Mouse (Mus musculus): ENCODE data around the gene Tmem201. TPM values are rescaled to one million over a fixed set of nuclear protein-coding genes. Genes with fewer than 3 reads are reported as not detected.

The Tmem201 gene
- polyA plus RNA-seq, 1 experiment from 2014 or later, result 25.5 TPM

GRCm38 (mm10) chr4:149721163-149721562, 16.7 kb downstream of the Tmem201 start:
- 63% methylated on average over 8 of the region's 8 CpGs for WGBS (ENCODE audit: insufficient replicate concordance)
- Histone ChIP-seq H3K36me3 (ENCODE audit: control insufficient read depth, insufficient read depth, low read length) (peaks cover 41% of the 10 kb centered on the region), H3K27me3 (ENCODE audit: control insufficient read depth, insufficient read depth, low read length) (no peaks in the 10 kb centered on the region), H3K4me3 (ENCODE audit: low read depth, low read length) (no peak overlapping the region), H3K27ac (ENCODE audit: low read depth, low read length) (no peak overlapping the region), H3K9ac (ENCODE audit: low read depth, low read length) (no peak overlapping the region), H3K9me3 (replicated peaks; ENCODE audit: control insufficient read depth, low read length) (no peaks in the 10 kb centered on the region), H3K4me1 (ENCODE audit: control insufficient read depth, insufficient read depth, low read length) (no peaks in the 10 kb centered on the region), H3K4me2 (no peak overlapping the region)
- no peak for ATAC-seq (replicated peaks; ENCODE audit: insufficient number of reproducible peaks, low FRiP score, low TSS enrichment)

GRCm38 (mm10) chr4:149719686-149720085, 18.2 kb downstream of the Tmem201 start:
- Histone ChIP-seq H3K9me3 (replicated peaks; ENCODE audit: control insufficient read depth, low read length) (no peaks in the 10 kb centered on the region), H3K27me3 (ENCODE audit: control insufficient read depth, insufficient read depth, low read length) (no peaks in the 10 kb centered on the region), H3K4me3 (ENCODE audit: low read depth, low read length) (no peak overlapping the region), H3K4me1 (ENCODE audit: control insufficient read depth, insufficient read depth, low read length) (no peaks in the 10 kb centered on the region), H3K27ac (ENCODE audit: low read depth, low read length) (no peak overlapping the region), H3K36me3 (ENCODE audit: control insufficient read depth, insufficient read depth, low read length) (peaks cover 44% of the 10 kb centered on the region), H3K9ac (ENCODE audit: low read depth, low read length) (no peak overlapping the region), H3K4me2 (no peak overlapping the region)
- no peak for ATAC-seq (replicated peaks; ENCODE audit: insufficient number of reproducible peaks, low FRiP score, low TSS enrichment)
- WGBS (ENCODE audit: insufficient replicate concordance), result 86% methylated on average over 6 of the region's 6 CpGs

- Histone ChIP-seq H3K27ac (ENCODE audit: low read depth, low read length) (no peak overlapping the region), H3K27me3 (ENCODE audit: control insufficient read depth, insufficient read depth, low read length) (no peaks in the 10 kb centered on the region), H3K4me1 (ENCODE audit: control insufficient read depth, insufficient read depth, low read length) (peaks cover 3% of the 10 kb centered on the region; the same call in 1 of the 2 replicates), H3K9ac (ENCODE audit: low read depth, low read length) (no peak overlapping the region), H3K4me3 (ENCODE audit: low read depth, low read length) (no peak overlapping the region), H3K9me3 (replicated peaks; ENCODE audit: control insufficient read depth, low read length) (no peaks in the 10 kb centered on the region), H3K36me3 (ENCODE audit: control insufficient read depth, insufficient read depth, low read length) (peaks cover 34% of the 10 kb centered on the region), H3K4me2 (no peak overlapping the region)
- ATAC-seq (replicated peaks; ENCODE audit: insufficient number of reproducible peaks, low FRiP score, low TSS enrichment), result no peak
- WGBS (ENCODE audit: insufficient replicate concordance), result 73% methylated on average over 3 of the region's 3 CpGs
These were observed 23.3 kb downstream of the Tmem201 start for GRCm38 (mm10) chr4:149714542-149714941.

GRCm38 (mm10) chr4:149711955-149712354, 25.9 kb downstream of the Tmem201 start:
- H3K9ac ChIP-seq (ENCODE audit: low read depth, low read length), result no peak overlapping the region
- peaks cover 14% of the 10 kb centered on the region for H3K36me3 ChIP-seq (ENCODE audit: control insufficient read depth, insufficient read depth, low read length)
- H3K27ac ChIP-seq (ENCODE audit: low read depth, low read length), result no peak overlapping the region
- WGBS (ENCODE audit: insufficient replicate concordance), result 26% methylated on average over 7 of the region's 7 CpGs
- H3K4me3 ChIP-seq (ENCODE audit: low read depth, low read length), result no peak overlapping the region
- 0 out of 2 replicates have a peak overlapping the region, but pooled peaks have one; percentile 9 for H3K4me2 ChIP-seq
- H3K9me3 ChIP-seq (replicated peaks; ENCODE audit: control insufficient read depth, low read length), result no peaks in the 10 kb centered on the region
- H3K4me1 ChIP-seq (ENCODE audit: control insufficient read depth, insufficient read depth, low read length), result peaks cover 3% of the 10 kb centered on the region; the same call in 1 of the 2 replicates
- no peak for ATAC-seq (replicated peaks; ENCODE audit: insufficient number of reproducible peaks, low FRiP score, low TSS enrichment)
- no peaks in the 10 kb centered on the region for H3K27me3 ChIP-seq (ENCODE audit: control insufficient read depth, insufficient read depth, low read length)

- WGBS (ENCODE audit: insufficient replicate concordance), result 91% methylated on average over 5 of the region's 5 CpGs
These were observed 26.4 kb downstream of the Tmem201 start for GRCm38 (mm10) chr4:149711485-149711884.

GRCm38 (mm10) chr4:149710510-149710909, 27.3 kb downstream of the Tmem201 start:
- ATAC-seq (replicated peaks; ENCODE audit: insufficient number of reproducible peaks, low FRiP score, low TSS enrichment), result 0 out of 2 replicates have a peak, but pooled peaks have one; percentile 49
- H3K27me3 ChIP-seq (ENCODE audit: control insufficient read depth, insufficient read depth, low read length), result no peaks in the 10 kb centered on the region
- peaks cover 3% of the 10 kb centered on the region; the same call in 1 of the 2 replicates for H3K36me3 ChIP-seq (ENCODE audit: control insufficient read depth, insufficient read depth, low read length)
- no peak overlapping the region for H3K27ac ChIP-seq (ENCODE audit: low read depth, low read length)
- WGBS (ENCODE audit: insufficient replicate concordance), result 21% methylated on average over 5 of the region's 5 CpGs
- H3K4me1 ChIP-seq (ENCODE audit: control insufficient read depth, insufficient read depth, low read length), result peaks cover 3% of the 10 kb centered on the region; the same call in 1 of the 2 replicates
- H3K9me3 ChIP-seq (replicated peaks; ENCODE audit: control insufficient read depth, low read length), result no peaks in the 10 kb centered on the region
- H3K4me2 ChIP-seq, result no peak overlapping the region
- H3K9ac ChIP-seq (ENCODE audit: low read depth, low read length), result no peak overlapping the region
- no peak overlapping the region for H3K4me3 ChIP-seq (ENCODE audit: low read depth, low read length)

More at GRCm38 (mm10) chr4:149711485-149711884, 26.4 kb downstream of the Tmem201 start:
- ATAC-seq (replicated peaks; ENCODE audit: insufficient number of reproducible peaks, low FRiP score, low TSS enrichment), result no peak
- peaks cover 10% of the 10 kb centered on the region for H3K36me3 ChIP-seq (ENCODE audit: control insufficient read depth, insufficient read depth, low read length)
- no peak overlapping the region for H3K27ac ChIP-seq (ENCODE audit: low read depth, low read length)
- H3K27me3 ChIP-seq (ENCODE audit: control insufficient read depth, insufficient read depth, low read length), result no peaks in the 10 kb centered on the region
- 0 out of 2 replicates have a peak overlapping the region, but pooled peaks have one; percentile 10 for H3K9ac ChIP-seq (ENCODE audit: low read depth, low read length)
- H3K9me3 ChIP-seq (replicated peaks; ENCODE audit: control insufficient read depth, low read length), result no peaks in the 10 kb centered on the region
- H3K4me1 ChIP-seq (ENCODE audit: control insufficient read depth, insufficient read depth, low read length), result peaks cover 3% of the 10 kb centered on the region; the same call in 1 of the 2 replicates
- H3K4me3 ChIP-seq (ENCODE audit: low read depth, low read length), result no peak overlapping the region
- no peak overlapping the region for H3K4me2 ChIP-seq

GRCm38 (mm10) chr4:149705941-149706340, 31.9 kb downstream of the Tmem201 start:
- 93% methylated on average over 8 of the region's 8 CpGs for WGBS (ENCODE audit: insufficient replicate concordance)
- no peak overlapping the region for H3K9ac ChIP-seq (ENCODE audit: low read depth, low read length)
- H3K36me3 ChIP-seq (ENCODE audit: control insufficient read depth, insufficient read depth, low read length), result no peaks in the 10 kb centered on the region
- H3K4me1 ChIP-seq (ENCODE audit: control insufficient read depth, insufficient read depth, low read length), result peaks cover 7% of the 10 kb centered on the region; the same call in 1 of the 2 replicates
- ATAC-seq (replicated peaks; ENCODE audit: insufficient number of reproducible peaks, low FRiP score, low TSS enrichment), result no peak
- H3K4me2 ChIP-seq, result no peak overlapping the region
- H3K9me3 ChIP-seq (replicated peaks; ENCODE audit: control insufficient read depth, low read length), result no peaks in the 10 kb centered on the region
- no peak overlapping the region for H3K27ac ChIP-seq (ENCODE audit: low read depth, low read length)
- no peak overlapping the region for H3K4me3 ChIP-seq (ENCODE audit: low read depth, low read length)
- H3K27me3 ChIP-seq (ENCODE audit: control insufficient read depth, insufficient read depth, low read length), result no peaks in the 10 kb centered on the region

- no peak overlapping the region for H3K9ac ChIP-seq (ENCODE audit: low read depth, low read length)
- no peak overlapping the region for H3K4me3 ChIP-seq (ENCODE audit: low read depth, low read length)
- ATAC-seq (replicated peaks; ENCODE audit: insufficient number of reproducible peaks, low FRiP score, low TSS enrichment), result no peak
- H3K36me3 ChIP-seq (ENCODE audit: control insufficient read depth, insufficient read depth, low read length), result no peaks in the 10 kb centered on the region
- 64% methylated on average over 7 of the region's 7 CpGs for WGBS (ENCODE audit: insufficient replicate concordance)
- no peak overlapping the region for H3K27ac ChIP-seq (ENCODE audit: low read depth, low read length)
- no peaks in the 10 kb centered on the region for H3K9me3 ChIP-seq (replicated peaks; ENCODE audit: control insufficient read depth, low read length)
- H3K27me3 ChIP-seq (ENCODE audit: control insufficient read depth, insufficient read depth, low read length), result peaks cover under 1% of the 10 kb centered on the region; the same call in 1 of the 2 replicates
- H3K4me2 ChIP-seq, result no peak overlapping the region
- H3K4me1 ChIP-seq (ENCODE audit: control insufficient read depth, insufficient read depth, low read length), result peaks cover 4% of the 10 kb centered on the region; the same call in 1 of the 2 replicates
These were observed 32.5 kb downstream of the Tmem201 start for GRCm38 (mm10) chr4:149705298-149705697.
